Mouse (Mus musculus) adrenal gland, postnatal 10 days (tissue): Measurements from ENCODE around the gene Myo15. TPM values are rescaled to one million over a fixed set of nuclear protein-coding genes. Genes with fewer than 3 reads are reported as not detected.
"Not testable (repeated sequence)": the region's sequence is repeated elsewhere in the genome, so short reads cannot be mapped to it uniquely, and the experiment has no call there.

Experiments used
- DNase-seq: peaks from one replicate; pipeline ENCODE4 v3.0.0; 2021; ENCODE audit warnings: mixed read lengths
- total RNA-seq, 2 experiments: library from RNA; stranded (reverse); gene quantifications; 2 replicates each; pipeline ENCODE4 v1.2.3; 2021

The Myo15 gene
- total RNA-seq, 2 experiments from 2014 or later, result 0.30 to 0.51 TPM

DNA sequence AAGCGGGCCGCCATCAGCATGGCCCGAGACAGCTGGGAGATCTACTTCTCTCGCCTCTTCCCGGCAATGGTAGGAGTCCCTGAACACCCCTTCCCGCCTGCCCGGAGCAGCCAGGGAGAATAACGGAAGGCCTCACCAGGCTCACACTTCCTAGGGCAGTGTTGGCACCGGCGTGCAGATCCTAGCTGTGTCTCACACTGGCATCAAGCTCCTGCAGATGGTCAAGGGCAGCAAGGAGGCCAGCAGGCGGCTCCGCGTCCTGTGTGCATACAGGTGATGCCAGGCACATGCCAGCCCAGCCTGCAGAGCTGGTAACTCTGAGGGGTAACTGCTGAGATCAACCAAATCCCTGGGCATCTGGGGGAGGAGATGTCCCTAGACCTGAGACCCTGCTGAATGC is 38.1 kb downstream of the Myo15 start:
- DNase-seq, result no peak

DNA sequence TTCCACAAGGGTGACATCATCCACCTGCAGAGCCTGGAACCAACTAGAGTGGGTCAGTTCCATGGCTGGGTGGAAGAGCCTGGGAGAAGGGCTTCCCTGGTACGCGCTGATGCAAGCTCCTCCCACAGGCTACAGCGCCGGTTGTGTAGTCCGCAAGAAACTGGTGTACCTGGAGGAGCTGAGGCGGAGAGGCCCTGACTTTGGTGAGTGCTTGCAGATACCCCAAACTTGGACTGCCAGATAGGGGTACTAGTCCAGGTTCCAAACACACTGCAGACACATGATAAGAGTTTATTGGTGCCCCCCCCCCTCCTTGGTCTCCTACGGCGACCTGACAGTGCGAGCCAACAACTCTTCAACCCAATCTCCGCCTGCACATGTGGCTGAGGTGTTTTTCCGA is 39.8 kb downstream of the Myo15 start:
- DNase-seq, result no peak

DNA sequence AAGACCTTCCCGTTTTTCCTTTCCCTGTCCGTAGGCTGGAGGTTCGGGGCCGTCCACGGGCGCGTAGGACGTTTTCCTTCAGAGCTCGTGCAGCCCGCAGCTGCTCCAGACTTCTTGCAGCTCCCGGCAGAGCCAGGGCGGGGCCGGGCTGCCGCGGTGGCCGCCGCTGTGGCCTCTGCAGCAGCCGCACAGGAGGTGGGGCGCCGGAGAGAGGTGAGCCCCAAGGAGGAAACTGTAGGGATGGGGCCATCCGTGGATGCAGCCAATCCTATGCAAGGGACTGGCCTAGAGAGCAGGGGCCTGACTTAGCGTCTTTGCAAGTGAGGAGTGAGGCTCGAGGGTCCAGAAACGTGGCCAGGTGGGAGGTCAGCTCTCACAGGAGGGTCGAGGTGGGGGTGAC is 40.4 kb downstream of the Myo15 start:
- DNase-seq, result peak; percentile 29

DNA sequence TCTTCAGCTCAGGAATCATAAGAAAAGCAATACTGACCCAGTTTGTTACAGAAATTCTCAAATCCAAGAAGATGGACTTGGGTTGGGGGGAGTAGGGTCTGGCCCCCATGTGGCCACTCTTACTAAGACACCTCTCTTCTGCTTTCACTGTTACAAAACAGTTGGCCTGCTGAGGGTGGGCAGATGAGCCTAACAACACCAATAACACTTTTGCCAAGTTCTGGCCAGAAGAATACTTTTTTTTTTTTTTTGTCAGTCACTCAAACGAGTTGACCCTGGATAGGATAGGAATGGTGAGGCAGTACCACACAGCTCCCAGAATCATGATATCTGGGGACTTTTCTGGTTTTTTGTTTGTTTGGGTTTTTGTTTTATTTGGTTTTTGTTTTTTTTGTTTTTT is 42.8 kb downstream of the Myo15 start:
- DNase-seq, result no peak

DNA sequence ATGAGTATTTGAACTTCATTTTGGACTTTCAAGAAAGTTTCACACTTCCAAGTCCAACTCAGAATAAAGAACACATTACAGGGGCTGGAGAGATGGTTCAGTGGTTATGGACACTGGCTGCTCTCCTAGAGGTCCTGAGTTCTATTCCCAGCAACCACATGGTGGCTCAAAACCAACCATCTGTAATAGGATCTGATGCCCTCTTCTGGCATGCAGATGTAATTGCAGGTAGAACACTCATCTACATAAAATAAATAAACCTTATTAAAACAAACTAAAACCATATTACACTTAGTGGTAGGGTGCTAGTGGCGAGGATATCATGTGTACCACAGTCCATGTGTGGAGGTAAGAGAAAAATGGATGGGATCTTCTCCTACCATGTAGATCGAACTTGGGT is 43.4 kb downstream of the Myo15 start:
- no peak for DNase-seq

DNA sequence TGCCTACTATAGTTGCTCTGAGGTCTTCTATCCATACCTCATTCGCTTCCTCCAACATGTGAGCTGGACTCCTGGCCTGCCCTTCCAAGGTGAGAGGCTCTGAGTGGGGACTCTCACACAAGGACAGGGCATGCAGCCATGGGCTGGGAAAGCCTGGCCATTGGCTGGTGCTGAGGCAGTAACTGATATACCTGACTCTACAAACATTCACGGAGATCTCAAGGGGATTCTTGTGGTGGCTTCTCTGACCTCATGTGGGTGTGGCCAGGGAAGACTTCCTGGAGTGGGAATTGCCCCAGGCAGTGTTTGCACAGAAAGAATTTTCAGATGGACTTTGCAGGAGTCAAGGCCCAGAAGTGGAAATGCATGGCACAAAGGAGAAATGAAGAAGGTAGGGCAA is 45.8 kb downstream of the Myo15 start:
- no peak for DNase-seq

DNA sequence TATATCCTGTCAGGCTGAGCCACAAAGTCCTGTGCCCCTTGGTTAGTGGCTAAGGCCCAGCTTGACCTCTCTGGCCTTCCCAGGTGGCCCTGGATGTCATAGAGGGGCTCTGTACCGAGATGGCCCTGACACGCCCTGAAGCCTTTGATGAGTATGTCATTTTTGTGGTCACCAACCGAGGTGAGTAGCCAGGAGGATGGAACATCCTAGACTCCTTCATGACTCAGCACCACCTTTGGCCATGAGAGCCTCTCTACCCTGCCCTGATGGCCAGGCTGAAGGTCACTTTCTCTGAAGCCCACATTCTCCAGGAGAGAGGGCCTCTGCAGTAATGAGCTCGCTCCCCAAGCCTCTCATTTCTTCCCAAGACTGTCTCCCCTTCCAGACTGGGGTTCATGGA is 49.2 kb downstream of the Myo15 start:
- DNase-seq, result no peak

DNA sequence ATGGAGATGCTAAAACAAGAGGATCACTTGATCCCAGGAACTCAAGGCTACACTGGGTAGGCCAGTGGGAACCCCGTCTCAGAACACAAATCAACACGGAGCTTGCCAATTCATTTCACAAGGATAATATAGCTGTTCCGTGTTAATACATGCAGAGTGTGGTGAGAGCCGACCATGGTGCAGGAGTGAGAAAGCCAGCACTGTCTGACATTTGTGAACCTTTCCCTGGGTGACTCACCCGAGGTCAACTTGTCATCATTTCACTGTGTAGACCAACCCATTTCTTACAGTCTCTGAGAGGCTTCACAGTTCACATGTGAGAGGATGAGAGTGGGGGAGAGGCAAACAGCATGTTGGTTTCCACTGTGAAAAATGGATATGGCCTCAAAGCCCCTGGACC is 52.9 kb downstream of the Myo15 start:
- DNase-seq, result peak; percentile 34

DNA sequence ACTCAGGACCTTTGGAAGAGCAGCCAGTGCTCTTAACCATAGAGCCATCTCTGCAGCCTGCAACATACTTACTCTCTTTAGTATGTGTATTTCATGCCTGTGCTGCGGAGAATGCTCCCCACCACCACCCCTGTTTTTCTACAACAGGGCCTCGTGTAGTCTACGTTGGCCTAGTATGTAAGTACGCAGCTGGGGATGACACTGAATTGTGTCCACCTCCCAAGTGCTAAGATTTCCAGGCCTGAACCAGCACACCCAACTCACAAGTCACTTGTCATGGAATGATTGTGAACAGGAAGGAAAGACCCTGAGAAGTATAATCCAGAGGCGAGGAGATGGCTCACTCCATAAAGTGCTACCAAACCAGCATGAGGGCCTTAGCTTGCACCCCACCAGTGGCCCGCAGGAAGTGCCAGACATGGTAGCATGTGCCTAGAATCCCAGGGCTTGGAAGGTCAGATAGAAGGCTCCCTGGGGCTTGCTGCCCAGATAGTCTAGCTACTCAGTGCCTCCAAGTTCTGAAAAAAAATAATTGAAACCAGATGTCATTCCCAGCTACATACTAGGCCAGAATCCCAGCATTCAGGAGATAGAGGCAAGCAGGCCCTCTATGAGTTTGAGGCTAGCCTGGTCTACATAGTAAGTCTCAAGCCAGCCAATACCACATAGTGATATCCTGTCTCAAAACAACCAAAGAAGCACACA is 53.7 kb downstream of the Myo15 start:
- DNase-seq, result no peak

DNA sequence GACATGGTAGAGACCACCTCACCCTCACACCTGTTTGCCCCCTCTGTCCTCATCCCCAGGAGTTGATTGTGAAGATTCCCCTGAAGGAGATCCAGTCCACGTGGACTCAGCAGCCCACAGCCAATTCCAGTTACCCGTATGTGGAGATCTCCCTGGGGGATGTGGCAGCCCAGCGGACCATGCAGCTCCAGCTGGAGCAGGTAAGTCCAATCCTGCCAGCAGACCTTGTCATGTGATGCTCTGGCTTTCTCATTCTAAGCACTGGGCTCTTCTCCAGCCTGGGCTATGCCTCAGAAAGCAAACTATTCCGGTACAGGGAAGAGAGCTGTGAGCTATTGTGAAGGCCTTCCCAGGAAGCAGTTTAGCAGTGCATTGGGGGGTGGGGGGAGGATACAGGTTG is 57.3 kb downstream of the Myo15 start:
- peak; percentile 49 for DNase-seq

DNA sequence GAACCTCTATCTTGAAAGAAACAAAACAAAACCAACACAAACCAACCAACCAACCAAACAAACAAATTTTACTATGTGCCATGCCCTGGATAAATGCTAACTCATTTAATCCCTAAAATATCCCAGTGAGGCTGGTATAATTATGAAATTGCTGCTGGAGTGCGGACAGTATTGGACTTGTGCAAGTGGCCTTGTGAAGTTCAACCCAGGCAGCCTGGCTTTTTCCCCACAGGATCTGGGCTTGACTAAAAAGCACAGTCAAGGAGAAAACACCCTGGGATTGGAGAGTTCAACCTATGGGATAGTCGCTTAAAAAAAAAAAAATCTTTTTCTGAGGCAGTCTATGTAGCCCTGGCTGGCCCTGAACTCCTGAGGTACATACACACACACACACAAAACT is 66.5 kb downstream of the Myo15 start:
- peak; percentile 66 for DNase-seq

DNA sequence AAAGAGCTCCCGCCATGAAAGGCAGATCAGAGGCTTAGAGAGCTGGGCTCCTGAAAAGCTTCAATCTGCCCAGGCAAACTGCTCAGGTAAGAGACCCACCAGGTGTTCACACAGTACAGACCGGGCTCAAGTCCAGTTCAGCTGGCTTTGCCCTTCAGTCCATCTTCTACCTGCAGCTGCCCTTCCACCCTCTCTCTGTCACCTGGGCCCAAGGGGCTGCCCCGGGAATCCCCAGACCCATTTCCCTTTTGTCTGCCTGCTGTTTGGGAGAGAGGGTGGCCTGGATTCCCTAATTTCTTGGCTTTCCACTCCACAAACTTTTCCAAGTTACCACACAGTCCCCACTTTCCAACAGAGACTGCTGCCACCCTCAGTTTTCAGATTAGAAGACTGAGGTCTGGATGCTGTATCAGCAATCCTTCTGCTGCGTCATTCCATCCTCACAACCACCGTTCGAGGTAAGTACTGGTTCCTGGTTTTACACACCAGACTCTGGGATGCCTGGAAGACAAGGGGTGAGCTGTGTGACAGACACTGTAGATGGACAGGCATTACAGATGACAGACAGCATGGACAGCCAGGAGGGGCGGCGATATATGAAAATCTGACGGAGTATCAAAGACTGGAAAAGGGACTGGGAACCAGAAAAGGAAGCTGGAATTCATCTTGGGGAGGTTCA is 67.2 kb downstream of the Myo15 start, which contains the start of gene Alkbh5:
Gene Alkbh5 (plus strand): TSS at position 202 of the 679 bp plus-strand sequence.
- DNase-seq, result peak; percentile 32

DNA sequence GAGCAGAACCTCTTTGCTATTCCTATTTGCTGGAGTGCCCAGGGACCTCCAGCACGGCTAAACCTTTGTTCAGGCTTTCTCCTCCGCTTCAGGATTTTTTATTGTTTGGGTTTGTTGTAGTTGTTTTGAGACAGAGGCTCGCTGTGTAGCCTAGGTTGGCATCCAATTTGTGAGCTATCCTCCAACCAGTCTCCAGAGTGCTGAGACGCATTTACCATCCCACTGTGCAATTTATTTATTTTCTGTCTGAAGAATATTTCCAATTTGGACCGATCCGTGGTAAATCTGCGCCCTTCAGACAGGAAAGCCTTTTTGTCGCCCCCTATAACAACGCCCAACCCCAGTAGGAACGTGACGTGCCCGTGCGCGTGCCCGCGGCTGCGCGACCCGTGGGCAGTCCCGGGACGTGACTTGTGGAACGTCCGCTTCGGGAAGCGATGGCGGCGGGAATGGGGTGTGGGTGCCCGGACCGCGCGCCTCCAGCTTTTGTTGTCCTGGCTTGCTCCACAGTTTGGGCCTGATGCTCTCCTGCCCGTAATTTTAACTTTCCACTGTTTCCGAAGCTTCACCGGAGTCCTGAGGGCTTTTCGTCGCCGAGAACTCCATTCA is 67.8 kb downstream of the Myo15 start:
- DNase-seq, result peak; percentile 93

DNA sequence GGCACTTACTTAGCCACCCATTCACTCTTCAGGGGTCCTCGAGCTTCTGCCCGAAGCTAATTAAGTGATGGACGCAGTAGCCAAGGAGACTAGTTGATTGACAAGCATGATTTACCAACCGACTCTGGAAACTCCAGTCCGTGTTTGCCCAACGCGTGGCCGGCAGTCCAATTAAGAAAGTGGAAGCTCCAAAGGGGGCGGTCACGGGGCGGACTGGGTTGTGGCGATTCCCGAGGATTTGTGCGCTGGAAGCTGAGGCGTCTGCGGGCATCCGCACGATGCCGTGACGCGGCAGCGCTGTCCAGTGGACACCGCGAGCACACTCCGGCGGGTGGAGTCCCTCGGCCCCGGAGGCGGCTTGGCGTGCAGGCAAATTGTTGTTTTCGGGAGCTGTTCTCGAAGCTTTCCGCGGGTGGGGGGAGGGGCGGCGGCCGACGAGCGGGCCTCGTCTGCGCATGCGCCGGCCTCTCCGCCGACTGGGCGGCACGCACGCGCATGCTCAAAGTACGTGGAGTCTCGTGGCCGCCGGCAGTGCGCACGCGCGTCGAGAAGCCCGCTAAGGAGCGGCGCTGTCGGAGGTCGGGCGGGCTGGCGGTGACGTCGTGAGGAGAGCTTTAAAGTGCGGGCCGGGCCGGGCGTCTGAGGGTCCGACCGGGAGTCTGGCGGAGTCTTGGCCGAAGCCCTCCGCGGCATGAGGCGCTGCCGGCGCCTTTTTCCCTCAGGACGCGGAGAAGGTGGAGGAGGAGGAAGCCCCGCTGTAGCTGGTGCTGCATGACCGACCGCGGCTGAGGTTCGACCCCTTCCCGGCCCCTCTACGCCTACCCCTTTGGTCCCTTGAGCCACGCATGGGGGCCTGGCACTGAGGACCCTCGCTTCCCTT is 68.6 kb downstream of the Myo15 start:
- peak; percentile 96 for DNase-seq

DNA sequence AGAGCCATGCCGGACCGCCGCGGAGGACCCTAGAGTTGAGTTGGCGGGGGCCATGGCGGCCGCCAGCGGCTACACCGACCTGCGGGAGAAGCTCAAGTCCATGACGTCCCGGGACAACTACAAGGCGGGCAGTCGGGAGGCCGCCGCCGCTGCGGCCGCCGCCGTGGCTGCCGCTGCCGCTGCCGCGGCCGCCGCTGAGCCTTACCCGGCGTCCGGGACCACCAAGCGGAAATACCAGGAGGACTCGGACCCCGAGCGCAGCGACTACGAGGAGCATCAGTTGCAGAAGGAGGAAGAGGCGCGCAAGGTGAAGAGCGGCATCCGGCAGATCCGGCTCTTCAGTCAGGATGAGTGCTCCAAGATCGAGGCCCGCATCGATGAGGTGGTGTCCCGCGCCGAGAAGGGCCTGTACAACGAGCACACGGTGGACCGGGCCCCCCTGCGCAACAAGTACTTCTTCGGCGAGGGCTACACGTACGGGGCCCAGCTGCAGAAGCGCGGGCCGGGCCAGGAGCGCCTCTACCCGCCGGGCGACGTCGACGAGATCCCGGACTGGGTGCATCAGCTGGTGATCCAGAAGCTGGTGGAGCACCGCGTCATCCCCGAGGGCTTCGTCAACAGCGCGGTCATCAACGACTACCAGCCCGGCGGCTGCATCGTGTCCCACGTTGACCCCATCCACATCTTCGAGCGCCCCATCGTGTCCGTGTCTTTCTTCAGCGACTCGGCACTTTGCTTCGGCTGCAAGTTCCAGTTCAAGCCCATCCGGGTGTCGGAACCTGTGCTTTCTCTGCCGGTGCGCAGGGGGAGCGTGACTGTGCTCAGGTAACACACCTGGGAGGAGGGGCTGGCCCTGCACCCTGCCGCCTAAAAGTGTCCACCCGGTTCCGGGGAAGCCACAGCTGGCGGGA is 69.5 kb downstream of the Myo15 start:
- DNase-seq, result peak; percentile 54

DNA sequence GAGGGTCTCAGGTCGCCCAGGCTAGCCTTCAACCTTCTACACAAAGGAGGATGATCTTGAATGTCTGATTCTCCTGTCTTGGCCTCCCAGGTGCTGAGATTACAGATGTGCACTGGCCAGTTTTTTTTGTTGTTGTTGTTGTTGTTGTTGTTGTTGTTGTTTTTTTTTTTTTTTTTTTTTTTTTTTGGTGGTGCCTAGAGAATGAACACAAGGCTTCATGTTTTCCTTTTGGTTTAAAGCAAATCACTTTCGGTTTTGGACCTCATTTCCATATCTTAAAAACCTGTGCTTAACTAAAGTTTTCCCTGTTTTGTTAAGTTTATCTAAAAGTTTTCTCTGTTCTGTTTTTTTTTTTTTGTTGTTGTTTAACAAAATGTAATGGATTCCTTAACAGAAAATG is 70.4 kb downstream of the Myo15 start:
- DNase-seq, result no peak

DNA sequence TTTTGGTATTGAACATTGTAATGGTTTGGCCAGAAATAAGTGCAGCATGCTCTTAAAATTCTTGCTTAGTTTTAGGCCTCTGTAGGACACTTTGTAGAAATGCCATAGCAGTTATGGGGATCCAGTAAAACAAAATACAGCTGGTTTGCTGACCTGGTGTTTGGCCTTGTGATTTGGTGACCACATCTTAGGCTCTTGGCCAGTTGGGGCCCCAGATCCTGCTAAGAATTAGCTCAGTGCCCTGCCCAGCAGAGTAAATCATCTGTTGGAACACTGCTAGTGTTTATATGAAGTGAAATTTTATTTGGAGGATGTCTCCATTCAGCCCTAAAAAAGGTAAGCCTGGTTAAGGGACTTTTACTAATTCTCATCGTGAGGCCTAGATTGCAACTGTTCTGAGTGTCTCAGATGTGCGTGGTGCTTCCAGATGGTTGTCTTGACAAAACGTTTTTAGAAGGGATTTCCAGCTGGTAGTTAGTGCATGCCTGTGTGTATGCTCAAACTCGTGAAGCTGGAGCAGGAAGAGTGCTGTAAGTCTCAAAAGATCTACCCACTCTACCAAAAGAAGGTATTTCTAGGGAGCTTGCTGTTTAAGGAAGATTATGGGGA is 71.0 kb downstream of the Myo15 start:
- peak; percentile 63 for DNase-seq

DNA sequence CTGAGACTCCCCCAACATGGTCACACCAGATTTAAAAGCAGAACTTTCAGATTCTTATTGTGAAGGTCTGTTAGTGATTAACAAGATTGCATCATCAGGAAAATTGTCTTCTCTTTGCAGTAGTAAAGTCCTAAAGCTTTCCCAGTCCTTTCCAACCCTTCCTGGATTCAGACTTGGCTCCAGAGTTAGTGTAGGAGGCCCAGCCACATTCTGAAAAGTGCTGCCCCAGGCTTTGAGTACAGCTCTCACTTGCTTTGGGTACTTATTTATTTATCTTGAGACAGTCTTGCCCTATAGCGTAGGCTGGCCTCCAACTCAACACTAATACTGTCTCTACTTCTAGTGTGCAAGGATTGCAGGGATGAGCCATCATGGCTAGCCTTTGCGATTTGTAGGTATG is 71.6 kb downstream of the Myo15 start:
- no peak for DNase-seq

DNA sequence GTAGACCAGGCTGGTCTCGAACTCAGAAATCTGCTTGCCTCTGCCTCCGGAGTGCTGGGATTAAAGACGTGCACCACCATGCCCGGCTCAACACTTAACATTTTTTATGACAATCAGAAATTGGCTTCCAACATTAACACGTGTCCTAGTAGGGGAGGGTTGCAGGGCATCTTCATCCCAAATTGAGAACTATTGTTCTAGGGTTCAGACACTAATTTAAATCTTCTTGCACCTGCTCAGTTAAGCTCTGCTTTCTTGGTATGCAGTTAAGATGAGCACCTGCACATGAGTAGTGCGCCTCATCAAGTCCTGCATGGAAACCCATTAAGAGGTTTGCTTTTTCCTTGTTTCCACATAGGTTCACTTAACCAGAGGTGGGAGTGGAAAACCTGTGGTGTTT is 72.7 kb downstream of the Myo15 start:
- DNase-seq, result no peak

DNA sequence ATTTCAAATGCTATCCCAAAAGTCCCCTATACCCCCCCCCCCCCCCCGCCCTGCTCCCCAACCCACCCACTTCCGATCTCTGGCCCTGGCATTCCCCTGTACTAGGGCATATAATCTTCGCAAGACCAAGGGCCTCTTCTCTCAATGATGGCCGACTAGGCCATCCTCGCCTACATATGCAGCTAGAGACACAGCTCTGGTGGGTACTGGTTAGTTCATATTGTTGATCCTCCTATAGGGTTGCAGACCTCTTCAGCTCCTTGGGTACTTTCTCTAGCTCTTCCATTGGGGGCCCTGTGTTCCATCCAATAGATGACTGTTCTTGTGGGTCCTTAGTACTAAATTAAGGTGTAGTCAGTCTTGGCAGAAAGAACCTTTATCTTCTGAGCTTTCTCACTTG is 74.1 kb downstream of the Myo15 start:
- not testable (repeated sequence) for DNase-seq

DNA sequence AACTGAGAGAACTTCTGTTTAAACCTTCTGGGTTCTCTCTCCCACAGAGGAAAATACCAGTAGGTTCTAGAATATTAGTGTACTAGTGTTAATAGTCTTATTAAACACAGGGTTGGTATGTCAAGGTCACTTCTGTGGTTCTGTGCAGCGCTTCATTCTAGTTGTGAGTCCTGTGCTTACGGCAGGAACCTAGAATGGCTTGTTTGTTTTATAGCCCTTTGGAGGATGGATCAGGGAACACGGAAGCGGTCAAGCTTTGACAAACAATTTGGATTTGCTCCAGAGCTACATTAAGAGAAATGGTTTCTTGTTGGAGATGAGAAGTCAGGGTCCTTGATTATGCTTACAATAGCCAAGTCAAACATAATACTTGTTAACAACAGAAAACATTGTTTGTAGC is 76.3 kb downstream of the Myo15 start:
- DNase-seq, result no peak
